Mouse (Mus musculus) large intestine, adult 2 months (tissue): ENCODE data around the gene Mfsd6l. TPM values are rescaled to one million over a fixed set of nuclear protein-coding genes. Genes with fewer than 3 reads are reported as not detected.

Experiments
- DNase-seq: peaks from one replicate; pipeline ENCODE4 v3.0.0-alpha.2; 2012; ENCODE audit warnings: low read depth, low spot score
- WGBS: fragments of 180-500 bp; shearing (Covaris S2); methylation state at CpG from one replicate; pipeline ENCODE4 v1.1.7; 2018; 5-methylcytosine and 5-hydroxymethylcytosine counted together
- polyA plus RNA-seq: library from polyadenylated mRNA; depleted of rRNA; stranded (reverse); fragments of >200 nt; gene quantifications from 2 replicates; pipeline ENCODE4 v1.2.3, GENCODE M21; 2012

The Mfsd6l gene
- polyA plus RNA-seq, 1 experiment: 17.8 TPM

DNA sequence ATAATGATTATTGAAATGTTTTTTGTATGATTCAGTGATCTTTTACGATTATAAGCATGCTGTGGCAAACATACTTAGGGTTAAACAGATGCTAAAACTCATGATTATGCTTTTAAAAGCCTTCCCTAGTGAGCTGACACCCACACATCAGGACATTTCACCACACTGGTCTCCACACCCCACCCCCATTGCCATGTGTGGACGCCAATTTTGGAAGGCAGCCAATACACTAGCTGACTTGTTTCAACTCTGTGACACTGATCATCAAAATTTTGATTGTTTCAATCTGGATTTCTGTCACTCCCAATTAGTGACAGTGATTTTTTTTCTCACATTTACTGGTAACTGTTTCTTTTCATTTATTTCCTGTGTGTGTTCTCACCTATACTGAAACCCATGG lies 8.5 kb upstream of the Mfsd6l start:
- DNase-seq: no peak
- WGBS: 43% methylated on average over 2 of the region's 2 CpGs

DNA sequence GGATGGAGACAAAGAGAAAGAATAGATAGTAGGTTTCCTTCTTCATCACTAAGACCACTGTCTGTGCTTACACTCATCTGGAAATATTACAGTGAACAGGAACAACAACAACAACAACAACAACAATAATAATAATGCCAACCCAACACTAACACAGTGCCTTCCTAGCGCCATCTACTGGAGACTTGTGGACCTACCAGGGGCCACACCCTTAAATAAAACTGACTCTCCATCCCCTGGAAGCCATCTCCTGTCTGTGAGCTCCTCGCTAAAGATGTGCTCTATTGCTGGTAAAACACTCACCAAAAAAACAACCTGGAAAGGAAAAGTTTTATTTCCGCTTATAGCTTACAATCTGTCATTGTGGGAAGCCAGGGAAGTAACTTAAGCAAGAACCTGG lies 6.4 kb upstream of the Mfsd6l start:
- DNase-seq: no peak
- WGBS: 46% methylated on average over 3 of the region's 3 CpGs

DNA sequence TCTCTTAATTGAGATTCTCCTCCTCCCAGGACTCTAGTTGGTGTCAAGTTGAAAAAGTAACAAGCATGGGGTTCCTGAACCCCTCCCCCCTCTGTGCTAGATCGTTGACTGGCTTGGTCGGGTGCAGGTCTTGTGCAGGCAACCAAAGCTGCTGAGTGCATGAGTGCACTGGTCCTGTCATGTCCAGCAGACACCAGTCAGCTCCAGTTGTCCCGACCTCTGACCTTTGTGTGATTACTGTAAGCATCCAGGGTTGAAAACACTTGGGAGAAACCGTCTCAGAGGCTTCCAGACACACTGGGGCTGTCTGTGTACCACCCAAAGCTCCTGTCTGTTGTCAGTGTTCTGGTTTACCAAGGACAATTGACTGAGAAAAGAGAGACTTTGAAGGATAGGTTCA lies 5.6 kb upstream of the Mfsd6l start:
- no peak for DNase-seq
- WGBS: 61% methylated on average over 4 of the region's 4 CpGs

DNA sequence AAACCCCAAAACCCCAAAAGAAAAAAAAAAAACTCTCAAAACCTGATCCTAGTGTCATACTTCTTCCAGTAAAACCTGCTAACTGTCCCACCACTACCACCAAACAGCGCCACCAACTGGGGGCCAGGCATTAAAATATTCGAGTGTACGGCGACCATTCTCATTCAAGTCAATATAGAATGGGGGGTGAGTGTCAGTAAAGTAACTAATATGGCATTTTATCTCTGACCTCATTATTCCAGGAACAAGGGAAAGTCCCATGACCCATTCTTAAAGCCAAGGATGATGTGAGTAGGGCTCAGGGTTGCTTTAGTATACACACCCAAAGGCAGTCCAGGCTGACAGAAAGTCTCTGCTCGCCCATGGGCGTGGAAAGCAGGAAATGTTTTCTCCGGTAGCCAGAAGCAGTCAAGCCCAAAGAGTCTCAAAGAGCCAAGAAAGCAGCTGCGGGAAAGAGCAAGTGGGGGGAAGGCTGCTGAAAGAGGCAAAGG lies 2.0 kb upstream of the Mfsd6l start:
- no peak for DNase-seq
- WGBS: 14% methylated on average over 8 of the region's 8 CpGs

DNA sequence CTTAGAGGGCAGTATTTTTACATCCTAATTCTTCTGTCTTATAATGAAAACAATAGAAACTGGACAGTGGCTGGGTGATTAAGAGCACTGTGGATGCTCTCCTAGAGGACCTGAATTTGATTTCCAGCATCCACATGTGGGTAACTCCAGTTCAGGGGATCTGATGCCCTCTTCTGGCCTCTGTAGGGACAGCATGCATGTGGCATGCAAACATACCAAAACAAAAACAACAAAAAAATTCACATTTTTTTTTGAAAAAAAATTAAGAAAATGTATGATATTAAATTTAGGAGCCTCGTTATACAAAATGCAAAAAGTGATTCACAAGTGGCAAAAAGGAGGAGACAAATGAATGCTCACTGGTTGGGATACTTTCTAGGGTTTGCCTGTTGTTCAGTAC lies 3.6 kb downstream of the Mfsd6l start:
- no peak for DNase-seq
- WGBS: 63% methylated on average over 1 of the region's 1 CpGs

DNA sequence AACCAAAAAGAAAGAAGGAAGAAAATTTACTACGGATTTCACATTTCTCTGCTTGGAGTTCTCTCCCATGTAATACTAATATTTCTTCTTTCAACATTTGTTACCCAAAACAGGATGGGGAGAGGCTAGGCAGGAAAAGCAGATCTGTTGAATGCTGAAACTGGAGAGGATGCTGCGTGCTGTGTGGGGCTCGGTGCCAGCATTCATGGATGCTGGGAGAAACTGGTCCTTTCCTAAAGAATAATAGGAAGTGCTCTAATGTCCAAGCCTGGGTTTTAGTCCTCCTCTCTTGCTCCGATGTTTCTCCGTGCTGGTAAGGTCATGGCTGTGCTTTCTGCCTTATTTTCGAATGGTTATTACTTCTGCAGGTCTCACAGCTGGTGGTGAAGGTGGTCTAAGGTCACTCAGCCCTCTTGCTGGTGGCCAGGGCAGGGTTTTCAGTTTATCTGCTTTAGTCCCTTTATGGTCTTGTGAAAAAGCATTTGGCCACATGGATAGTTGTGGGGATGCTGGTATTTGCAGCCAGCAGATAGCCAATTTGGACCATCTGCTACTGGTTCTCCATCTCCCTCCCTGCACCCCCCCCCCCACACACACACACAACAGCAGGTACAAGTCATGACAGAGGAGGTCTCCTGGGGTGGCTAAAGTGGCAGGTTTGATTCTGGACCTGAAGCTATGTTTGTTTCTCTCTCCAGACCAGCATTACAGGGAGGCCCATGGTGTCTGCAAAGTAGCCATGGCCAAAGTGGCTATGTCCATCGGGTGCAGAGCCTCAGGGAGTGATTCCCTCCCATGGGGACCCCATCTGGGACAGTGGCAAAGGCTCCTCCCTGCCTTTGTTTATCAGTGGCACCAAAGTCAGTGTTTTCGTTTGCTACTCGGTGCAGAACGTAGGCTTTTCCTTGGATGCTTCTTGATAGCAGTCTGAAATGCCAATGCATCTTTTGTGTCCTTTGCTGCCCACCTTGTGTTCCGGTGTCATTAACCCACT lies 6.3 kb downstream of the Mfsd6l start:
- 84% methylated on average over 11 of the region's 11 CpGs for WGBS
- no peak for DNase-seq

DNA sequence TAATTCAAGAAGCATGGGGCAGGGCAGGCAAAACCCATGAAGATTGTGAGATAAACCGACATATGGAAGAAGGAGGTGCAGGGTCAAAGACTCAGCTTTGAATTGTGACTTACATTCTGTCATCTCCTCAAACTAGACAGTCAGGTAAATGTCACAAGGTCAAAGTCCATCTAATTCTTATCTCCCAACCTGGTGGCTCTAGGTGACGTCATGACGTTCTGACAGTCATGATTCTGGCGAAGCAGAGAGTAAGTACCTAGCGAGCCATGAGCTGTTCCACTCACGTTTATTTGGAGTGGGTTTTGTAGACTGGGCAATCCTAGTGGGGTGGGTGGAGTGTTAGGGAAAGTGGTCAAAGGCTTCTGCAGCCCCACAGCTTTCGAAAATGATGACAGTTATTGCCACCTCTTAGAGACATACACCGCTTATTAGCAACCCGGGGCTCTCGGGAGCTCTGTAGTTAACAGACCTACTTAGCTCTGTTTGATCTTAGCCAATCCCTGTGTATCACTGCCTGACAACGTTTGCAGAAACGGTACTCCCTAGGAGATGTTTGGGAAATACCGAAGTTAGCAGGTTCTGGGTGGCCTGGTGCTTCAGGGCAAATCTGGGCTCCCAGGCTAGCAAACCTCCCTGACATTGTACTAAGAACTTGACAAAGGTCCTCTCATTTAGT lies 8.5 kb downstream of the Mfsd6l start:
- WGBS: 32% methylated on average over 13 of the region's 13 CpGs

DNA sequence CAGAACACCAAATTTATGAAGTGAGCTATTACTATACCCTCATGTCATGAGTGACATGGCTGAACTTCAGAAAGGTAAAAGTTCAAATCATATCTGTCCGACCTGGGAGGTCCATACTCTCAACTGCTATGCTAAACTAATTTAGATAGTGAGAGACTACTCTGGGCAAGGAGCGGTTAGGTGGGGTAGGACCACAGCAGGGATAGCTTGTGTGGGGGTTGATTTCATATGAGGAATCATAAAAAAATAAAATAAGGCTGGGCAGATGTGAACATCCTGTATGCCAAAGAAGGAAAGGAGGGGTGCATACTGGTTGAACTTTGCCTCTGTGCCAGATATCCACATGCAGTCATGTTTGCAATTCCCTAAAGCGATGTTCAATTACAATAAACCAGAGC lies 9.0 kb downstream of the Mfsd6l start:
- 33% methylated on average over 3 of the region's 3 CpGs for WGBS

More for the DNA sequence above, 8.5 kb downstream of the Mfsd6l start:
- DNase-seq: peak; percentile 45

DNA sequence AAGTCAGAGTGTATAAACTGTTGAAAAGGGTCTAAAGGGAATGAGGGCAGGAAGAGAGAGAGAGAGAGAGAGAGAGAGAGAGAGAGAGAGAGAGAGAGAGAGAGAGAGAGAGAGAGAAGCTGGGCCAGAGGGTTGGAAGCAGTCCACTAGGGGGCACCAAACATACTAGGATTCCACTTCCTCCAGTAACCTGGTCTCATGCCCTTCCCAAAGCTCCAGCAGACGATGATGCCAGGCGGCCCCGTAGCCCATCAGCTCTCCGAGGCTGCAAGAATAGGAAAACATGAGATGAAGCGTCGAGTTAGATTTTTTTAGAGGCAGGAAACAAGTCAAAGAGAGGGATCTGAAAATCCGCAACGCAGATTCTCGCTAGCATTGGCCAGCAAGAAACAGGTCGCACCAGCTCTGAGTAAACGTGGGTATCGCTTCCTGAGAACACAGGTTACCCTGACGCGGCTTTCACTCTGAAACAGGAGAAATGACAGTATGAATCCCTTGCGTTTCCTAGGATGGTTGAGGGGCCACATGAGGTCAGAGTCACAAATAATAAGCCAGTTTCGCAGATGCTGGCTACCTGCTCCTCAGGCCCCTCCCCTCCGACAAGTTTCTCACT lies 10.6 kb downstream of the Mfsd6l start:
- DNase-seq: no peak
- WGBS: 12% methylated on average over 17 of the region's 17 CpGs

More for the DNA sequence above, 9.0 kb downstream of the Mfsd6l start:
- no peak for DNase-seq

DNA sequence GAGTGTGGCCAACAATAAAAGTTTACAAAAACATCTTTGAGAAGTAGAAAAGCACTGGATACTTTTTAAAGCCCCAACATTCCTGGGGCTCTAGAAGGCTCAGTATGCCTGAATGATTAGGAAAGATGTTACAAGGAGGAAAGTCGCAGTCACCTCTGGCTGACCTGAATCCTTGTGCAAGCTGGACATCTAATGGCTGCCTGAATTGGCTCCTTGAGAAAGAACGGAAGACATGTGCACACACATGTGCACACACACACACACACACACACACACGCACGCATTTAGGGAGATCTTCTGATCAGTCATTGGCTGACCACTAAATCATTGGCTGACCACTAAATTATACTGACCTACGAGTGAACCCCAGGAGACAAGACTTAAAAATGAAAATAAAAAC lies 14.9 kb downstream of the Mfsd6l start:
- 66% methylated on average over 5 of the region's 5 CpGs for WGBS
- DNase-seq: no peak

DNA sequence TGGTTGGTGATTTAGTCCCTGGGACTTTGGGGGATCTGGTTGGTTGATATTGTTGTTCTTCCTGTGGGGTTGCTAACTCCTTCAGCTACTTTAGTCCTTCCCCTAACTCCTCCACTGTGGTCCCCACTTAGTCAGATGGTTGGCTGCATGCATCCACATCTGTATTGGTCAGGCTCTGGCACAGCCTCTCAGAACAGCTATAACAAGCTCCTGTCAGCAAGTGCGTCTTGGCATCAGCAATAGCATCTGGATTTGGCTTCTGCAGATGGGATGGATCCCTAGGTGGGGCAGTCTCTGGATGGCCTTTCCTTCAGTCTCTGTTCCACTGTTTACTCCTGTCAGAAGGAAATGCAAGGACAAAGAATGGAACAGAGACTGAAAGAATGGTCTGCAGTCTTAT lies 21.1 kb downstream of the Mfsd6l start:
- no peak for DNase-seq
- WGBS: 76% methylated on average over 1 of the region's 1 CpGs

DNA sequence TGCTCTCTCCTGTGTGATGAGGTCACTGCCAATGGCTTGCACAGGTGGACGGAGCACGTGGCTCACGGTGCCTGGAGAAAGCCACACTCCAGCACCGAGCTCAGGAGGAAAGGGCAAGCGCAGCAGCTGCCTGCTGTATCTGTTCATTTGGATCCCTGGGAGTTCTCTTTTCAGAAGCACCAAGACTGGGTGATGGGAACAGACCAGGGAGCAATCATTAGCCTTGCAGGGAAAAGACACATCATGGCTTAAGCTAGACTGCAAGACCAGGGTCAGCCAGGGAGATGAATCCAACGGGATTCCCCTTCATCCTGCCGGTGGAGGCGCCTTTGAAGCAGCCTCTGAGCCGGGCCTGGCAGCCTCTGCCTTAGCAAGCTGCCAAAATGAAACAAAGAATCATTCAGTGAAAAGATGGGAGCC lies 23.5 kb downstream of the Mfsd6l start:
- WGBS: 28% methylated on average over 9 of the region's 9 CpGs

DNA sequence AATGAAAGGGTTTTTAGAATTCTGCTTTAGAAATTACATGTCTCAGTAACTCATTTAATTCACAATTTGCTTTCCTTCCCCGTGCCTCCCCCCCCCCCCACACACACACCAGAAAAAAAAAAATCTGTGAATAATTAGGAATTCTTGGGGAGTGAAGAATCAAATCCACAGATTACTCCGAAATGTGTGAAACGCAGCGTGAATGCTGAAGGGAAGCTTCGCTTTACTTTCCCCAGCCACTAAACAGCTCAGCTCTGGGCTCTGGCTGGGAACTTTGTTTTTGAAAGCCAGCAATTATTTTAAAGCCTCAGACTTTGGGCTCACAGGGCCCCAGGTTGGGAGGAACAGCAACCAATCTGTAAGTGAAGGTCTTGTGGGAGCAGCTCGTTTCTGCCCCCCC lies 24.6 kb downstream of the Mfsd6l start:
- 71% methylated on average over 6 of the region's 6 CpGs for WGBS
- DNase-seq: no peak

More for the DNA sequence above, 23.5 kb downstream of the Mfsd6l start:
- DNase-seq: no peak

DNA sequence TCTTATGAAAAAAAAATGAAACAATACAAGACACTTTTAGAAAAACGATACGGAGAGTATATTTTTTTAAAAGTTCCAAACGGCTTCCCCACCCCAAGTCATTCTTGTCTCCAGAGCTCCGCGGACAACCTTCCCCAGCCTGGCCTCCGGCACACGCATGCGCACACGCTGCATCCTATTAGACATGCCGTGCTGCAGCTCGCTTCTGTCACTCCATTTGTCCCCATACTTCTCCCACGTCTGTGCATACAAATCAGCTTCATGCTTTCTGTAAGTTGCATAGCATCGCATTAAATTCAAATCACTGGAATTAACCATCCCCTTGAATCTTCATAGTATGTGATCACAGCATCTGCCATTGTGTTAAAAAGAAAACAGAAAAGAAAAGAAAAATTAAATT lies 27.2 kb downstream of the Mfsd6l start:
- WGBS: 88% methylated on average over 13 of the region's 13 CpGs
- no peak for DNase-seq

DNA sequence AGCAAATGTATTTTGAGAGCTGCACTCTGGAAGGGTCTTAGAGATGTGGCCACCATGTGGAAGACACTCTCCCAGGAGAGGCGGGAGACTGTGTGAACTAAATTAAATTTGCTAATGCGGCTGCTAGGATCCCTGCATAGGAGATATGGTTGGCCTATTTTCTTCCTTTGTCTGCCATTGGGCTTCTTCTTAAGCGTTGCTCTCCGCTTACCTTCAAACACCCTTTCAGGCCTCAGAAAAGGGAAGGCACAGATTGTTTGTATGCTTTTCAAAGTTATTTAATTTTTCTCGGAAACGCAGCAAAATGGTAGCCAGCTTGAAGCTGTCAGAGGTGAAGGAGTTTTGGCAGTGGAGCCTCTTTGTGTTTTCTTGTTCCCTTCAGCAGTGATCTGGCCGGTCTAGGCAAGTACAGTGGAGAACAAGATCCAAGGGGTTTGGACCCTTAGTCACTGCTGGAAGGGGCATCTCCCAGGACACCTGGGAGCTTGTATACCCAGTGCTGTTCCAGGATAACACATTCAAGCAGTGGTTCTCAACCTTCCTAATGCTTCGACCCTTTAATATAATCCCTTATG lies 28.0 kb downstream of the Mfsd6l start:
- 70% methylated on average over 8 of the region's 8 CpGs for WGBS
- no peak for DNase-seq

DNA sequence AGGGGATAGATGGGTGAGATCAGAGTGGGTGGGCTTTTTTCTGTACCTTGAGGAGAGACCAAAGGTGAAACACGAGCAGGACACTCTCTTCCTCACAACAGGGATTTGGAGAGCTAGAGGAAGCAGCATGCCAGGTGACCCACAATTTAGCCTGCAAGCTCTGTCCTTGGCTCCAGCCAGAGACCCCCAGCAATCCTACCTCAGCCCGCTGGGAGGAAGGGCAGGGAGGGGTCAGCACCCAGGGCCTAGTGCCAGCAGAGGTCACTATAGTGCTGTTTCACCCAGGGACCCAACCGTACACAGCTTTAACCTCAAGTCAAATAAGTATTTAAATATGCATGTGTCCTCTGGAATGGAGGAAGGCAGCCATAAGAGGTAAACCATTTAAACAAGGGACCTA lies 29.9 kb downstream of the Mfsd6l start:
- no peak for DNase-seq

DNA sequence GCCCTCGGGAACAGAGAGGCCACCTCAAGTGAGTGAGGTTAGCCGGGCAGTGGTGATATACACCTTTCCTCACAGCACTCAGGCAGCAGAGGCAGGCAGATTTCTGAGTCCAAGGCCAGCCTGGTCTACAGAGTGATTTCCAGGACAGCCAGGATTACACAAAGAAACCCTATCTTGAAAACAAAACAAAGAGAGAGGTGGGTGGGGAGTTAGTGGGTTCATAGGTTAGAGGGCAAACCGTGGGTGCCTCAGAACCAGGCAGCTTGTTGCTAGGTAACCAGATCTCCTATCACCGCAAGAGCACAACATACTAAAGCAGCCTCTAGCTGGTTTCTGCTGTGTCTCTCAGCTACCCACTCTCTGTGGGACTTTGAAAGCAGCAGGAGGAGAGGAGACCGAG lies 30.7 kb downstream of the Mfsd6l start, which contains the start of gene Ccdc42:
Gene Ccdc42, plus strand, starts transcription at position 301 of the 400 bp plus-strand sequence.
- 68% methylated on average over 5 of the region's 5 CpGs for WGBS
- DNase-seq: no peak

More for the DNA sequence above, 29.9 kb downstream of the Mfsd6l start:
- 26% methylated on average over 3 of the region's 3 CpGs for WGBS

DNA sequence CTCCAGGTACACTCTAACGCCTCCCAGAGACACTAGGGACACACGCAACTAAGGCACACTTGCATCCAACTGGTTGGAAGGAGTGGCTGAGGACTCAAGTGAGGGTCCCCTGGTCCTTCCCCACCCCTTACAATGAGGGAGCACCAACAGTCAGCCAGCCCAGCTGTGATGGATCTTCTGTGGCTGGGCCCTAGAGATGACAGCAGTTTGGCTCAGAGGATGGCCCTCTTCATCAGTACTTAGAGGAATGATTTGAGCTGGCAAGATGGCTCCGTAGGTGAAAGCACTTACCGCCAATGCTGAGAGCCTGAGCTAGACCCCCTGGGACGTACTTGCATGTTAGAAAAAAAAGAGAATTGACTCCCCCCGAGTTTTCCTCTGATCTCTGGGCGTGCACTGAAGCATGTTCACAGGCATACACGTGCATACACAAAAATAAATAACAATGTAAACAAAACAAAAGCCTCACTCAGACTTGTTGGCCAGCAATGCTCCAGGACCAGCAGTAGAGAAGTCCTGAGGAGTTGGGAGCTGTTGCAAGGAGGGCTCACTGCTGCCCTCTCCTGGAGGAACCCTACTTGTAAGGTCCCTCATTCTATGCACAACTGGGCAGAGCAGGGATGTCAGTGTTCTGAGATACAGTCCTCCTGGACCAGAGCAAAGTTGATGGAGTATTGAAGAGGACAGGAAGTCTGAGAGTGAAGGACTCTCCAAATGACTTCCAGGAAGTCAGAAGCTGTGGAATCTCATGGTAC lies 33.2 kb downstream of the Mfsd6l start:
- DNase-seq: peak; percentile 40

DNA sequence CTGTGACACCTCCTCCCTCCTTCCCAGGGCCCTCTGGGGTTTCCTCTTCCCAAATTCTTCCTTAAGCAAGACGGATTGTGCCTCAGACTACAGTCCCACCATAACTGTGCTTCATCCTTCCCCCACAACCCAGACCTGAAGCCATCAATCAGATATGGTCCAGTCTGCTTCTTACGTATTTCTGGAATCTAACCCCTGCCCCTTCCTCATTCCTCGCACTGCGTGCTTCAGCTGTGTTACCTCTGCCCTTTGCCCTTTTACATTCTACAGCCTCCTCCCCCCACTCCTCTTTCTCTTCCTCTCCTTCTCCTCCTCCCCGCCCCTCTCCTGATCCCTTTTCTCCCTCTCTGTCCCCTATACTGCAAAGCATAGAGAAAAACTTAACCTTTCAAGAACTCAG lies 35.7 kb downstream of the Mfsd6l start:
- no peak for DNase-seq
- 45% methylated on average over 5 of the region's 5 CpGs for WGBS

More for the DNA sequence above, 33.2 kb downstream of the Mfsd6l start:
- WGBS: 63% methylated on average over 8 of the region's 8 CpGs
